In the genomic region with DNA sequence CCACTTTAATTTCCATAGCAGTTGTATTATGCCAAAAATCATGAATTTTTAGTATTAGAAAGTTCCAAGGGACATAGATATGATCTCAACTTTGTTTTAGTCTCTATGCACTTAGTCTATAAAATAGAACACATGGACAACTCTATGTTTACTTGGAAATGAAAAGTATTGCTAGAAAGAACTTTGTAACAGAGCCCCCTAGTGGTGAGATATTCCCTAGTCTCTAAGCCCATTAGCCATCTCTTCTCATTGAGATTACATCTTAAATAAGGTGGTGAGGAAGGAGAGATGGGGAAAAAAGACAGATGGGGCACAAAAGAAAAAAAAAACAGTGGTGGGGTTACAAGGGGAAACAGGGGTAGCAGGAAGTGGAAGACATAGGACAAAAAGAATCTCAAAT, we compare ENCODE assay signal across 14 mouse cellular contexts. TPM values are rescaled to one million over a fixed set of nuclear protein-coding genes. Genes with fewer than 3 reads are reported as not detected.
A peak's percentile ranks its signal among the peaks of the same experiment; 100 is the strongest.
DNase-seq lines count a peak whose midpoint lies in the region; ATAC-seq and TF ChIP-seq lines count a peak whose summit lies in the region.
"Had no signal": no experiment of that assay in that cellular context is flagged by ENCODE, and none has a peak within 500 bp of the region (broad histone marks: within the 10 kb centered on the region; RNA-seq: fewer than 3 reads in every experiment).

No protein-coding gene starts in this region.

- ATAC-seq in limb, embryonic 14.5 days (ENCODE audit: low FRiP score, low read depth), result no peak
- ATAC-seq in embryonic facial prominence, embryonic 14.5 days (ENCODE audit: low read depth), result no peak

- H3K4me2 ChIP-seq in limb, embryonic 14.5 days (replicated peaks; ENCODE audit: low read depth, low read length, severe bottlenecking), result no peak overlapping the region
- H3K4me2 ChIP-seq in embryonic facial prominence, embryonic 14.5 days (ENCODE audit: low read depth, low read length), result no peak overlapping the region

- TF ChIP-seq POLR2A in limb, embryonic 14.5 days (IDR thresholded peaks at IDR 0.05; ENCODE audit: borderline replicate concordance, extremely low read depth, insufficient read depth, insufficient read length), result no peak

- DNase-seq in gastrocnemius, adult 2 months, result no peak
- DNase-seq in gastrocnemius, postnatal 14 days, result no peak
- peak; percentile 58 for DNase-seq in limb, embryonic 14.5 days (ENCODE audit: low spot score)
- DNase-seq in limb, embryonic 10.5 days (ENCODE audit: low spot score), result no peak
- DNase-seq in embryonic facial prominence, embryonic 14.5 days (ENCODE audit: low spot score), result peak; percentile 23
- DNase-seq in adrenal gland, postnatal 25 days, result no peak
- no peak for DNase-seq in spleen, adult 12 weeks (ENCODE audit: low spot score)
- DNase-seq: cerebellum, postnatal 25 days; gastrocnemius, postnatal 10 days; lung, postnatal 14 days; thymus, postnatal 4 days had no signal

- no peak overlapping the region for H3K4me3 ChIP-seq in gastrocnemius, adult 2 months
- H3K4me3 ChIP-seq in limb, embryonic 14.5 days (replicated peaks; ENCODE audit: low read length), result no peak overlapping the region
- H3K4me3 ChIP-seq in limb, embryonic 10.5 days, result no peak overlapping the region
- no peak overlapping the region for H3K4me3 ChIP-seq in E14TG2a.4 (replicated peaks; ENCODE audit: low read length)
- no peak overlapping the region for H3K4me3 ChIP-seq in embryonic facial prominence, embryonic 14.5 days (ENCODE audit: low read depth, low read length)

- no peaks in the 10 kb centered on the region for H3K9me3 ChIP-seq in limb, embryonic 14.5 days (ENCODE audit: control insufficient read depth, low read length)
- H3K9me3 ChIP-seq in limb, embryonic 10.5 days (replicated peaks), result no peaks in the 10 kb centered on the region
- no peaks in the 10 kb centered on the region for H3K9me3 ChIP-seq in E14TG2a.4 (ENCODE audit: low read length)
- H3K9me3 ChIP-seq in embryonic facial prominence, embryonic 14.5 days (ENCODE audit: control insufficient read depth, low read length), result no peaks in the 10 kb centered on the region

- no peaks in the 10 kb centered on the region for H3K4me1 ChIP-seq in limb, embryonic 14.5 days (ENCODE audit: control insufficient read depth, insufficient read depth, low read length)
- H3K4me1 ChIP-seq in limb, embryonic 10.5 days, result no peaks in the 10 kb centered on the region
- no peaks in the 10 kb centered on the region for H3K4me1 ChIP-seq in E14TG2a.4 (replicated peaks; ENCODE audit: low read depth, low read length)
- H3K4me1 ChIP-seq in embryonic facial prominence, embryonic 14.5 days (ENCODE audit: control insufficient read depth, insufficient read depth, low read length), result no peaks in the 10 kb centered on the region

- H3K27ac ChIP-seq in gastrocnemius, adult 2 months, result no peak overlapping the region
- no peak overlapping the region for H3K27ac ChIP-seq in limb, embryonic 14.5 days (replicated peaks; ENCODE audit: low read depth, low read length)
- no peak overlapping the region for H3K27ac ChIP-seq in limb, embryonic 10.5 days
- H3K27ac ChIP-seq in embryonic facial prominence, embryonic 14.5 days (replicated peaks; ENCODE audit: low read depth, low read length), result no peak overlapping the region

- intact Hi-C loops in gastrocnemius, adult 2 months (cut with DNase I), result no loop called here
- intact Hi-C loops in gastrocnemius, postnatal 14 days (cut with DNase I; ENCODE audit: low total_unique reads), result no loop called here

- TF ChIP-seq CTCF in gastrocnemius, adult 2 months (IDR thresholded peaks at IDR 0.05), result peak; percentile 54
- TF ChIP-seq CTCF in E14TG2a.4 (conservative IDR thresholded peaks at IDR 0.05; ENCODE audit: low read length), result peak; percentile 63

- H3K27me3 ChIP-seq in limb, embryonic 14.5 days (ENCODE audit: control insufficient read depth, insufficient read depth, low read length), result no peaks in the 10 kb centered on the region
- no peaks in the 10 kb centered on the region for H3K27me3 ChIP-seq in limb, embryonic 10.5 days (ENCODE audit: low read depth, poor library complexity, severe bottlenecking)
- H3K27me3 ChIP-seq in E14TG2a.4 (ENCODE audit: insufficient read depth, low read length), result no peaks in the 10 kb centered on the region
- H3K27me3 ChIP-seq in embryonic facial prominence, embryonic 14.5 days (replicated peaks; ENCODE audit: control insufficient read depth, insufficient read depth, low read length), result no peaks in the 10 kb centered on the region

- H3K36me3 ChIP-seq in limb, embryonic 14.5 days (ENCODE audit: control insufficient read depth, insufficient read depth, low read length), result no peaks in the 10 kb centered on the region
- no peaks in the 10 kb centered on the region for H3K36me3 ChIP-seq in limb, embryonic 10.5 days
- no peaks in the 10 kb centered on the region for H3K36me3 ChIP-seq in E14TG2a.4 (ENCODE audit: insufficient read depth, low read length)
- H3K36me3 ChIP-seq in embryonic facial prominence, embryonic 14.5 days (ENCODE audit: control insufficient read depth, insufficient read depth, low read length), result no peaks in the 10 kb centered on the region

- no peak overlapping the region for H3K9ac ChIP-seq in limb, embryonic 14.5 days (ENCODE audit: low read depth, low read length, severe bottlenecking)
- H3K9ac ChIP-seq in embryonic facial prominence, embryonic 14.5 days (ENCODE audit: low read depth, low read length), result no peak overlapping the region

RNA-seq across cellular contexts. Expression of a gene that starts 5.9 kb away (rescaled TPM):
- not detected for total RNA-seq in gastrocnemius, adult 2 months (2021)
- total RNA-seq in gastrocnemius, postnatal 14 days (2021), result not detected
- not detected in 2 replicates for polyA plus RNA-seq in limb, embryonic 14.5 days (2012; rRNA removed)
- not detected in 2 replicates for polyA plus RNA-seq in limb, embryonic 14.5 days (2014; fragmentation: Nextera tagmentation; extraction: Ambion mirVana)
- not detected in 2 replicates for polyA plus RNA-seq in limb, embryonic 10.5 days (2016; fragmentation: Nextera tagmentation; extraction: Ambion mirVana)
- polyA plus RNA-seq in embryonic facial prominence, embryonic 14.5 days (2014; fragmentation: Nextera tagmentation; extraction: Ambion mirVana), result not detected in 2 replicates
- total RNA-seq in adrenal gland, postnatal 25 days (2021), result not detected in 2 replicates
- total RNA-seq: gastrocnemius, postnatal 10 days; heart, postnatal 25 days; left cerebral cortex, postnatal 25 days had no signal

RNA-seq across cellular contexts. Expression of a gene that starts 7.4 kb away (rescaled TPM):
- not detected for total RNA-seq in gastrocnemius, adult 2 months (2021)
- total RNA-seq in gastrocnemius, postnatal 14 days (2021), result not detected
- polyA plus RNA-seq in limb, embryonic 14.5 days (2012; rRNA removed), result not detected in 2 replicates
- not detected in 2 replicates for polyA plus RNA-seq in limb, embryonic 14.5 days (2014; fragmentation: Nextera tagmentation; extraction: Ambion mirVana)
- polyA plus RNA-seq in limb, embryonic 10.5 days (2016; fragmentation: Nextera tagmentation; extraction: Ambion mirVana), result not detected in 2 replicates
- not detected in 2 replicates for polyA plus RNA-seq in embryonic facial prominence, embryonic 14.5 days (2014; fragmentation: Nextera tagmentation; extraction: Ambion mirVana)
- total RNA-seq in adrenal gland, postnatal 25 days (2021), result not detected in 2 replicates
- total RNA-seq: gastrocnemius, postnatal 10 days; heart, postnatal 25 days; left cerebral cortex, postnatal 25 days had no signal

RNA-seq across cellular contexts. Expression of a gene that starts 18.4 kb away (rescaled TPM):
- not detected for total RNA-seq in gastrocnemius, adult 2 months (2021)
- total RNA-seq in gastrocnemius, postnatal 14 days (2021), result not detected
- polyA plus RNA-seq in limb, embryonic 14.5 days (2012; rRNA removed), result not detected in 2 replicates
- not detected in 2 replicates for polyA plus RNA-seq in limb, embryonic 14.5 days (2014; fragmentation: Nextera tagmentation; extraction: Ambion mirVana)
- polyA plus RNA-seq in limb, embryonic 10.5 days (2016; fragmentation: Nextera tagmentation; extraction: Ambion mirVana), result not detected in 2 replicates
- polyA plus RNA-seq in embryonic facial prominence, embryonic 14.5 days (2014; fragmentation: Nextera tagmentation; extraction: Ambion mirVana), result not detected in 2 replicates
- not detected in 2 replicates for total RNA-seq in adrenal gland, postnatal 25 days (2021)
- total RNA-seq: gastrocnemius, postnatal 10 days; heart, postnatal 25 days; left cerebral cortex, postnatal 25 days had no signal

RNA-seq across cellular contexts. Expression of a gene that starts 27.8 kb away (rescaled TPM):
- total RNA-seq in gastrocnemius, adult 2 months (2021), result not detected
- not detected for total RNA-seq in gastrocnemius, postnatal 14 days (2021)
- polyA plus RNA-seq in limb, embryonic 14.5 days (2012; rRNA removed), result not detected in 2 replicates
- polyA plus RNA-seq in limb, embryonic 14.5 days (2014; fragmentation: Nextera tagmentation; extraction: Ambion mirVana), result not detected in 2 replicates
- not detected in 2 replicates for polyA plus RNA-seq in limb, embryonic 10.5 days (2016; fragmentation: Nextera tagmentation; extraction: Ambion mirVana)
- polyA plus RNA-seq in embryonic facial prominence, embryonic 14.5 days (2014; fragmentation: Nextera tagmentation; extraction: Ambion mirVana), result not detected in 2 replicates
- total RNA-seq in adrenal gland, postnatal 25 days (2021), result not detected in 2 replicates
- total RNA-seq: gastrocnemius, postnatal 10 days; heart, postnatal 25 days; left cerebral cortex, postnatal 25 days had no signal

Comparison
In these comparisons a context has a peak if more than half of its experiments do, and no peak if none do; other contexts are left out.
1. DNase-seq: peak in limb, embryonic 14.5 days (single experiment) and embryonic facial prominence, embryonic 14.5 days (single experiment); none in gastrocnemius, adult 2 months (single experiment), gastrocnemius, postnatal 14 days (single experiment), limb, embryonic 10.5 days (single experiment), adrenal gland, postnatal 25 days (single experiment) and spleen, adult 12 weeks (single experiment).